Mouse (Mus musculus): ENCODE data around the gene Atp2a2. TPM values are rescaled to one million over a fixed set of nuclear protein-coding genes. Genes with fewer than 3 reads are reported as not detected.

Atp2a2 gene
- total RNA-seq, 1 experiment: 372 TPM

DNA sequence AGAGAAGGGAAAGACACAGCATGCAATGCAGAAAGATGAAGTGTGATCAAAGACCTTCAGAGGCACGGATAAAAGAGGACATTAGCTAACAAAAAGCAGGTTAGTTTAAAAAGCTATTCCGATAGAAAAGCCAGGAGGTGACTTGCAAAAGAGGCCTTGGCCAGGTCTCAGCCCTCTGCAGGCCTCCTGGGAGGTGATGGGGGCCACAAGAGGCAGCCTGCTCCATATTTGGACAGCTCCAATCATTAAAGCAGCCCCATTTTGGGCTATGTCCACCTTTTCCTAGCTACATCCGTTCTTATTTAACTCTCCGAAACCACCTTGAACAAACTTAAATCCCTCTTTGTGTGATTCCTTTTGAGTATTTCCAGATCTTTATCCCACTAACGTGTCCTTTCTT is 3.5 kb upstream of the Atp2a2 start:
- Histone ChIP-seq H3K4me3 (ENCODE audit: insufficient read depth in 1 of 2, low read depth in 1 of 2, low read length in 2 of 2, poor library complexity in 1 of 2, severe bottlenecking in 1 of 2) (no peak overlapping the region), H3K4me1 (ENCODE audit: control insufficient read depth in 2 of 2, insufficient read depth in 2 of 2, low read length in 2 of 2, poor library complexity in 1 of 2) (peaks cover 6 to 12% of the 10 kb centered on the region in 2 experiments), H3K27ac (ENCODE audit: insufficient read depth, low read depth, low read length, poor library complexity, severe bottlenecking) (no peak overlapping the region), H3K9me3 (ENCODE audit: control insufficient read depth, insufficient read depth, low read depth, low read length) (no peaks in the 10 kb centered on the region), H3K9ac (ENCODE audit: insufficient read depth, low read depth, low read length, poor library complexity, severe bottlenecking) (no peak overlapping the region), H3K36me3 (ENCODE audit: control insufficient read depth, insufficient read depth, low read length, poor library complexity, severe bottlenecking) (no peaks in the 10 kb centered on the region)
- in situ Hi-C loops (cut with MboI; ENCODE audit: low sequenced_read_pairs in 2 of 2, unreplicated experiment in 2 of 2): no loop called here
- no peak for DNase-seq (ENCODE audit: low read depth, low spot score)
- TF ChIP-seq HCFC1 (IDR thresholded peaks at IDR 0.05; ENCODE audit: borderline replicate concordance, insufficient read depth, low read length) (no peak), ZNF384 (IDR thresholded peaks at IDR 0.05; ENCODE audit: low read depth, low read length) (no peak), MAFK (IDR thresholded peaks at IDR 0.05; ENCODE audit: insufficient read depth, low read depth, low read length) (no peak), ZC3H11A (IDR thresholded peaks at IDR 0.05; ENCODE audit: borderline replicate concordance, low read depth, low read length) (no peak), CHD2 (IDR thresholded peaks at IDR 0.05; ENCODE audit: low read depth, low read length) (no peak)

DNA sequence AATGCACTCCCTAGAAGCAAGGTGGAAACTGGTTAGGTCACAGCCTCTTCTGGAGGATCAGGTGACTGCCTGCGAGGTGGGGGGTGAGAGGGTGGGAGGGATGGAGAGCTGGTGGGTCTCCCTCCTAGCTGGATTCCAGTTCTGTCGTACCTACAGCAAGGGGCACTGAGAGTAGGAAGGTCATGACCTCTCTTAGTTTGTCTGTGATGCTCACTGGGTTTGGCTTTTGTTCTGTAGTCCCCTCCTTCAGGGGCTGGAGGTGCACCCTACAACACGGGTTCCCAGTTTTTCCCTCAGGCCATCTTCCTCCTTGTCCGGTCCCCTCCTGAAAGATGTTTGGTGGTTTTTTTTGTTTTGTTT is 1.7 kb upstream of the Atp2a2 start:
- H3K9ac ChIP-seq (ENCODE audit: insufficient read depth, low read depth, low read length, poor library complexity, severe bottlenecking): no peak overlapping the region
- in situ Hi-C loops (cut with MboI; ENCODE audit: low sequenced_read_pairs in 2 of 2, unreplicated experiment in 2 of 2): no loop called here
- DNase-seq (ENCODE audit: low read depth, low spot score): peak; percentile 47
- H3K4me3 ChIP-seq (ENCODE audit: insufficient read depth in 1 of 2, low read depth in 1 of 2, low read length in 2 of 2, poor library complexity in 1 of 2, severe bottlenecking in 1 of 2): no peak overlapping the region; a peak in 1 of 4 replicates
- peaks cover 2 to 6% of the 10 kb centered on the region in 2 experiments; a peak in 3 of 4 replicates for H3K4me1 ChIP-seq (ENCODE audit: control insufficient read depth in 2 of 2, insufficient read depth in 2 of 2, low read length in 2 of 2, poor library complexity in 1 of 2)
- peak overlapping the region; percentile 42; the same call in 1 of the 2 replicates for H3K27ac ChIP-seq (ENCODE audit: insufficient read depth, low read depth, low read length, poor library complexity, severe bottlenecking)
- peaks cover 2% of the 10 kb centered on the region; the same call in 1 of the 2 replicates for H3K36me3 ChIP-seq (ENCODE audit: control insufficient read depth, insufficient read depth, low read length, poor library complexity, severe bottlenecking)
- TF ChIP-seq CHD2 (IDR thresholded peaks at IDR 0.05; ENCODE audit: low read depth, low read length) (no peak), HCFC1 (IDR thresholded peaks at IDR 0.05; ENCODE audit: borderline replicate concordance, insufficient read depth, low read length) (no peak), MAFK (IDR thresholded peaks at IDR 0.05; ENCODE audit: insufficient read depth, low read depth, low read length) (no peak)
- no peaks in the 10 kb centered on the region for H3K9me3 ChIP-seq (ENCODE audit: control insufficient read depth, insufficient read depth, low read depth, low read length)

DNA sequence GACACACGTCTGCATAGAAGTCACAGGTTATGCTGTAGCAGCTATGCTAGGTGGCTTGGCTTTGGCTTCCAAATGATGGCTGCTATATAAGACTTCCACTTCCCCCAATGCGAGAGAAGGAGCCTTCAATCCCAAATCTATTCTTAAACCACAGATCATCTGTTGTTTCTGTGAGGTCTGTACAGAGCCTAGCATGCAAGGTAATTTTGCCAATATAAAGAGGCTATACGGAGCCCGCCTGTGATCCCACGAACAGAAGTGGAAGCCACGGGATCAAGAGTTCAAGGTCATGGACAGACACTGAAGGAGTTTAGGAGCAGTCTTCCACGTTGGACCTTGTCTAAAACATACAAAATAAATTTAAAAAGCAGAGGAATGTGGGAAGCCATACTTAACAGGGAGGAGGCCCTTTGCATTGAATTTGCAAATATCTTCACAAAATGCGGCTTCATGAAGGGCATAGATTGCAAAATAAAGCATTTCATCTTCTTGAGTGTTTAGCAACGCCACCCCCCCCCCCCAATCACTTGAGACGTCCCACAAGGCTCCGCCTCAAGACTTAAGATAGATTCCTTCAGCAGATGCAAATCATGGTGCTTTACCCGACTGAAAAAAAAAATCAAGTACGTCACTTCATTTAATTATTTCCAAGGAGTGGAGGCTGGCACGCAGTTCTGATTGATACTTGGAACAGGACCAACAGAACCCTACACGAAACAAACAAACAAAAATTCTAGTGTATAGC is 1.2 kb upstream of the Atp2a2 start:
- Histone ChIP-seq H3K36me3 (ENCODE audit: control insufficient read depth, insufficient read depth, low read length, poor library complexity, severe bottlenecking) (peaks cover 2% of the 10 kb centered on the region; the same call in 1 of the 2 replicates), H3K27ac (ENCODE audit: insufficient read depth, low read depth, low read length, poor library complexity, severe bottlenecking) (peak overlapping the region; percentile 52), H3K9me3 (ENCODE audit: control insufficient read depth, insufficient read depth, low read depth, low read length) (no peaks in the 10 kb centered on the region), H3K9ac (ENCODE audit: insufficient read depth, low read depth, low read length, poor library complexity, severe bottlenecking) (peak overlapping the region; percentile 96), H3K4me1 (ENCODE audit: control insufficient read depth in 2 of 2, insufficient read depth in 2 of 2, low read length in 2 of 2, poor library complexity in 1 of 2) (peaks cover 2 to 6% of the 10 kb centered on the region in 2 experiments; a peak in 3 of 4 replicates), H3K4me3 (ENCODE audit: insufficient read depth in 1 of 2, low read depth in 1 of 2, low read length in 2 of 2, poor library complexity in 1 of 2, severe bottlenecking in 1 of 2) (peak overlapping the region; percentile 85 to 95)
- DNase-seq (ENCODE audit: low read depth, low spot score): peak; percentile 43
- TF ChIP-seq ZNF384 (IDR thresholded peaks at IDR 0.05; ENCODE audit: low read depth, low read length) (no peak), CHD2 (IDR thresholded peaks at IDR 0.05; ENCODE audit: low read depth, low read length) (no peak), MAFK (IDR thresholded peaks at IDR 0.05; ENCODE audit: insufficient read depth, low read depth, low read length) (no peak), ZC3H11A (IDR thresholded peaks at IDR 0.05; ENCODE audit: borderline replicate concordance, low read depth, low read length) (no peak), HCFC1 (IDR thresholded peaks at IDR 0.05; ENCODE audit: borderline replicate concordance, insufficient read depth, low read length) (no peak)
- in situ Hi-C loops (cut with MboI; ENCODE audit: low sequenced_read_pairs in 2 of 2, unreplicated experiment in 2 of 2): no loop called here

DNA sequence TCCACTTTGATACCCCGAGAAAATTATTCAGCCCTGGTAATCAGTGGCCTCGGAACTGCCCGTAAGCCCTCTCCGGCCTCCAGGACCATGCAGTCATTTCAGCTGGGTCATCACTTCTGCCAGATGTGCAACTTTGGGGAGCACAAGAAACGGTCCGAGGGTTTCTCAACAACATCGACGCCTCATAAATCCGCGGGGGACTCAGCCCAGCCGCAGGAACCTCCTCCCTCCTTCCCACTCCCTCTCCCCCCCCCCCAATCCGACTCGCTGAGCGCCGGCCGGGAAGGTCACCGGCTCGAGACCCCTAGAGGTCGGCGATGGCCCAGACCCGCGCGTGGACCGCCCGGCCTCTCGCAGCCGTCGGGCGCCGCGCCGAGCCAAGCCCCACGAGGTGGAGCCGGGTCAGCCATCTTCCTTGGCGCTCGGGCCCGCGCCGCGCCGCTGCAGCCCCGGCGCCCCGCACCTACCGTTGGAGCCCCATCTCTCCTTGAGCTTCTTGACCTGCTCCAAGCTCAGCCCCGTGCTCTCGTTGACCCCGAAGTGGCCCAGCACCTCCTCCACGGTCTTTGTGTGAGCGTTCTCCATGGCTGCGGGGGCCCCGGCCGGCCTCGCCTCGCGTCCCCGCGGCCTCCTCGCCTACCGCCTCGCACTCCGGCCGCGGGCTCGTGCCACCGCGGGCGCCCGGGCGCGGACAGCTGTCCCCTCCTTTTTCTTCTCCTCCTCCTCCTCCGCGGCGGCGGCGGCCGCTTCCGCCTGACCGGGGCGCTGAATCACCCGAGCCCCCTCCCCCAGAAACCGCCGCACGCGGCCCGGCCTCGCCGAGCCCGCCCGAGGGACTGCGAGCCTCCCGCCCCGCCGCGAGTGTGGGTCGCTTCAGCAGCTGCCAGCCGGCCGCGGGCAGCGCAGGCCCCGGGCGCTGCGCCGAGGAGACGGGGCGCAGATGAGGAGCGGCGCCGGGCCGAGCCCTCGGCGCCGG is 636 bp downstream of the Atp2a2 start:
- Histone ChIP-seq H3K36me3 (ENCODE audit: control insufficient read depth, insufficient read depth, low read length, poor library complexity, severe bottlenecking) (peaks cover 4% of the 10 kb centered on the region), H3K4me3 (ENCODE audit: insufficient read depth in 1 of 2, low read depth in 1 of 2, low read length in 2 of 2, poor library complexity in 1 of 2, severe bottlenecking in 1 of 2) (peak overlapping the region; percentile 72 to 86)

More for the DNA sequence above, 636 bp downstream of the Atp2a2 start:
- peaks cover 2 to 9% of the 10 kb centered on the region in 2 experiments; a peak in 3 of 4 replicates for H3K4me1 ChIP-seq (ENCODE audit: control insufficient read depth in 2 of 2, insufficient read depth in 2 of 2, low read length in 2 of 2, poor library complexity in 1 of 2)
- no peak for DNase-seq (ENCODE audit: low read depth, low spot score)
- TF ChIP-seq MAFK (IDR thresholded peaks at IDR 0.05; ENCODE audit: insufficient read depth, low read depth, low read length) (peak; percentile 46; the same call in 1 of the 2 replicates), ZNF384 (IDR thresholded peaks at IDR 0.05; ENCODE audit: low read depth, low read length) (no peak)
- H3K9ac ChIP-seq (ENCODE audit: insufficient read depth, low read depth, low read length, poor library complexity, severe bottlenecking): peak overlapping the region; percentile 94
- H3K27ac ChIP-seq (ENCODE audit: insufficient read depth, low read depth, low read length, poor library complexity, severe bottlenecking): peak overlapping the region; percentile 83
- H3K9me3 ChIP-seq (ENCODE audit: control insufficient read depth, insufficient read depth, low read depth, low read length): no peaks in the 10 kb centered on the region
- in situ Hi-C loops (cut with MboI; ENCODE audit: low sequenced_read_pairs in 2 of 2, unreplicated experiment in 2 of 2): no loop called here

Measured in ES-E14 (cell line).